Mouse (Mus musculus): ENCODE data around the gene Sacm1l. TPM values are rescaled to one million over a fixed set of nuclear protein-coding genes. Genes with fewer than 3 reads are reported as not detected.

Sacm1l gene
- polyA plus RNA-seq, 1 experiment from 2014 or later: 51.2 TPM

DNA sequence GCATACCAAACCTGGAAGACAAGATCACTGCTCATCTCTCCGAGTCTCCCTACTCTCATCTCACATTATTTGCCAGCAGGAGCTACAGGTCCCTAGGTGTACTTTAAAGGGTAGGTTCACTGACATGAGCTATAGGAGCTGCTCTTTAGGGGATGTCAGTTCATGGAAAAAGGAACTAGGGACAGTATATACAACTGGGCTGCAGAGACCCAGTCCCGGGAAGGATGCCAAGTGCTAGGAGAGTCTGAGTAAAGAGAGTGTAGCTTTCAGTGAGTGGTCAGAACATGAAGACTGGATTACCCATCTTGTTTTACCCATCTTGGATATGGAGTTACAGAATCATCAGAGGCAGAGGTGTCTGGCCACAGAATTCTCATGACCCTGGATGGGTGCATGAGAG, 67.8 kb downstream of the Sacm1l start:
- no peak overlapping the region for H3K4me3 ChIP-seq
- peaks cover 9% of the 10 kb centered on the region for H3K36me3 ChIP-seq
- no peak overlapping the region for H3K9ac ChIP-seq
- no peak overlapping the region for H3K27ac ChIP-seq (replicated peaks)
- no peak overlapping the region for H3K4me2 ChIP-seq
- no peaks in the 10 kb centered on the region for H3K9me3 ChIP-seq
- ATAC-seq (ENCODE audit: low FRiP score, low read depth): 0 out of 2 replicates have a peak, but pooled peaks have one; percentile 6
- H3K27me3 ChIP-seq: no peaks in the 10 kb centered on the region
- WGBS: 96% methylated on average over 2 of the region's 2 CpGs
- H3K4me1 ChIP-seq (replicated peaks): no peaks in the 10 kb centered on the region

DNA sequence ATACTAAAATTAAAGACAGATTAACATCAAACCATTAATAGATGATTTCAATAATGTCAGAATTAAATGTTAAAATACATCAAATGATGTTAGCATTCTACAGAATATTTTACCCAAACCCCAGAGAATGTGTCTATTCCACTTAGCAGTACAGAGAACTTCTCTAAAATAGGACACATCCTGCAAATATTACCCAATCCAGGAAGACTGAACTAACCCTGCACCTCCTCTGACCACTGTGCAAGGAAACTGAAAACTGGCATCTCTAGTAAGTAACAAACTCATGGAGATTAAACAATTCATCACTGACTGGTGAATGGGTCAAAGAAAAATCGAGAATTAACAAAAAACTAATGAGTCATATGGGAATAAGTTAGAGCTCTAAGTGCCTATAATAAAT, 72.0 kb downstream of the Sacm1l start:
- Histone ChIP-seq H3K9ac (no peak overlapping the region), H3K9me3 (no peaks in the 10 kb centered on the region), H3K36me3 (no peaks in the 10 kb centered on the region), H3K4me3 (no peak overlapping the region), H3K27me3 (no peaks in the 10 kb centered on the region), H3K4me2 (no peak overlapping the region), H3K4me1 (replicated peaks) (no peaks in the 10 kb centered on the region), H3K27ac (replicated peaks) (no peak overlapping the region)
- WGBS: 88% methylated on average over 1 of the region's 1 CpGs
- ATAC-seq (ENCODE audit: low FRiP score, low read depth): no peak

DNA sequence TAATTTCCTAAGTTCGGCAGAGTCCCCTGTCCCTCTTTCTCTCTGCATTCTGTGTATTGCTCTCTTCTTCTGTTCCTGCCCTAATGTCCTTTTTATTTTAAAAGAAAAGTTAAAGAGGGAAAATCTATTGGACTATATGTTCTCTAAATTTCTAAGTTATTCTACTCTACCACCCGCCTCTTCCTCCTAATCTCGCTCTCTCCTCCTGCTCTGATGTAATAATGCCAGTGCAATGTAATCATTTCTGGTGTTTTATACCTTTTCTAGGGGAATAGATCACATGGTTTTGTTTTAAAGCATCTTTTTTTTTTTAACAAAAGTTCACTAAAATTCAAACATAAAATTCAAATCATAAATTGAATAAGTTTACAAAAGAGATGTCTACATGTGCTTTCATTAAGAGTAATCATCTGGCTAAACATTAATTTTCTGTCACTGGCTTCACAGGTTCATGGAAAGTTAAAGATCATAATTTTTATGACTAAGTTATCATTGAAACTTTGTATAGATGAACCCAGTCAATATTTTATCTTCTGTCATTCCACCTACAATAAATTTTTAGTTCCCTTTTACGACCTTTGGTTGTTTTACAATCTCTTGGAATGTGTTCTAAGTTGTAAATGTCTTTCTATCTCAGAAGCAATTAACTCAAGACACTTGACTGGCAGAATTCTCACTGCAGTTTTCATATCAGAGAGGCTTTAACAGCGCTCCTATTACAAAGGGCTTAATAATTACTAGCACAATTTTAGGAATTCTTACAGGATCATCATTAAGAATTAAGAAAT, 90.9 kb downstream of the Sacm1l start:
- H3K4me1 ChIP-seq (replicated peaks): no peaks in the 10 kb centered on the region

DNA sequence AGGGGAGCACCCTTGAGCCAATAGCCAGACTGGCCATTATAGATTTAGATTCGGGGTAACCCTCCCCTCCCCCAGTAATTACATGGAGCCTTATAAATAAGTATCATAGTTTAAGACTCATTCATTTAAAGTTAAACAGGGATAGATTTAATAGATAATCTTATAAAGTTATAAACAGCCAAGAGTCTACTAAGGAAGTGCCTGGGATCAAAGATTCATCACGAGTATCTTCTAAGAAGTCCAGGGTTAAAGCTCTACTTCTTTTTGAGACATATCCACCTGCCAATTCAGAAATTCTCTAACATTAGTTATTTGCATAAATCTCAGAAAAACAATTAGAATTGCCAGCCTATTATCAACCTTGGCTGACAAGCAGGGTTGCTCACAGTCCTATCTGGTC, 95.2 kb downstream of the Sacm1l start:
- 97% methylated on average over 2 of the region's 2 CpGs for WGBS

More for the DNA sequence above, 90.9 kb downstream of the Sacm1l start:
- Histone ChIP-seq H3K4me3 (no peak overlapping the region), H3K4me2 (no peak overlapping the region), H3K27me3 (no peaks in the 10 kb centered on the region), H3K9ac (no peak overlapping the region), H3K27ac (replicated peaks) (no peak overlapping the region), H3K9me3 (no peaks in the 10 kb centered on the region), H3K36me3 (no peaks in the 10 kb centered on the region)
- ATAC-seq (ENCODE audit: low FRiP score, low read depth): no peak
- 90% methylated on average over 5 of the region's 5 CpGs for WGBS

DNA sequence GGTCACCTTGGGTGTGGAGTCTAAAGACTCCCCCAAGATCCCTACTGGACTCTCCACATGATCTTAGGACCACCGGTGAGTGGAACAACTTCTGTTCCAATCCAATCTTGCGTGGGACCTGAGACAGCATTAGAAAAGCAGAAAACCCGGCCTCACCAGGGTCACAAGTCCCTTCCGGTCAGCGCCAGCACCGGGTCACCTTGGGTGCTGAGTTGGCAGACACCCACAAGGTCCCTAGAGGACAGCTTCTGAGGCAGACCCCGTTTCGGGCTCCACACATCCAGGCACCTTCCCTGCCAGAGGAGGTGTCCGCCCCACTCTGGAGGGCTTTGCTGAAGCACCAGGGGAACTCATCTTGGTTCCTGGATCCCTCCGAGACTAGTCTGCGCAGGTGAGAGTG, 96.3 kb downstream of the Sacm1l start:
- Histone ChIP-seq H3K36me3 (no peaks in the 10 kb centered on the region), H3K4me3 (no peak overlapping the region), H3K4me1 (replicated peaks) (no peaks in the 10 kb centered on the region), H3K9me3 (no peaks in the 10 kb centered on the region), H3K4me2 (no peak overlapping the region), H3K27ac (replicated peaks) (no peak overlapping the region), H3K27me3 (no peaks in the 10 kb centered on the region), H3K9ac (no peak overlapping the region)
- no peak for ATAC-seq (ENCODE audit: low FRiP score, low read depth)
- 93% methylated on average over 11 of the region's 11 CpGs for WGBS

More for the DNA sequence above, 95.2 kb downstream of the Sacm1l start:
- Histone ChIP-seq H3K4me3 (no peak overlapping the region), H3K36me3 (no peaks in the 10 kb centered on the region), H3K4me1 (replicated peaks) (no peaks in the 10 kb centered on the region), H3K27me3 (no peaks in the 10 kb centered on the region), H3K4me2 (no peak overlapping the region), H3K9me3 (no peaks in the 10 kb centered on the region), H3K9ac (no peak overlapping the region), H3K27ac (replicated peaks) (no peak overlapping the region)
- ATAC-seq (ENCODE audit: low FRiP score, low read depth): no peak

DNA sequence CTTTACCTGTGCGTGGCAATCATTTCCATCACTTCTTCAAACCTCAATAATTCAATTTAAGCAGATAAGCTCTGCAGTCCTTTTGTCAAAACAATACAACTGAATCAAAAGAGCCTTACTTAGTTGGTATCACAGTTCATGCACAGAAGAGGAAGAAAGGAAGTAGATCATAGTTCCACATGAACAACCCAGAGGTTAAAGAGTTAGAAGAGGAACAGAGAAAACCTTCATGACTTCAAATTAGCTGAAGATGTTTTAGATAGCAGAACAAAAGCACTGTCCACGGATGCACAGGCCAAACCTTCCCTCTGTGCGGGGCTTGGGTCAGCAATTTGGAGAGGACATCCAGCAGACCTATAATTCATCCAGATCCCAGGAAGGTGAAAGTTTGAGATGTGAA, 102.1 kb downstream of the Sacm1l start:
- H3K4me1 ChIP-seq (replicated peaks): no peaks in the 10 kb centered on the region
- no peak overlapping the region for H3K27ac ChIP-seq (replicated peaks)
- 81% methylated on average over 3 of the region's 3 CpGs for WGBS
- no peak for ATAC-seq (ENCODE audit: low FRiP score, low read depth)
- H3K4me2 ChIP-seq: no peak overlapping the region
- H3K9ac ChIP-seq: no peak overlapping the region
- H3K9me3 ChIP-seq: no peaks in the 10 kb centered on the region
- H3K36me3 ChIP-seq: no peaks in the 10 kb centered on the region
- H3K4me3 ChIP-seq: no peak overlapping the region
- H3K27me3 ChIP-seq: no peaks in the 10 kb centered on the region

DNA sequence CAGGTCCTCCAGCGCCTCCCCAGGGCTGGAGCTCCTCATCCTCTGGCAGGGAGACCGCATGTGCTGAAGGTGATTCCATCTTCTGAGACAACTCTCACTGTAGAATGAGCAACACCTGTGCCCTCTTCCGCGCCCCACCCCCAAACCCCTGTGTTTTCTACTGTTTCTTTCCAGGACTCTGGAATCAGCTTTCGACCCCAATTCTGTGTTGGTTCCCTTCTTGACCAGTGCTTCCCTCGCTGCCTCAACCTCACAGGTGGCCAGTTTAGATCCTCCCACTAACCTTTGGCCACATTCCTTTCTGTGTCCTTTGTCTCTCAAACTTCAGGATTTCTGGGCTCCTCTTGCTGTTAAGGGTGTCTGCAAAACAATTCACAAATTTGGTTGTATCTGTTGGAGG, 102.7 kb downstream of the Sacm1l start, which contains the start of gene Slc6a20b:
TSS of gene Slc6a20b (minus strand) at position 285 of the 400 bp plus-strand sequence.
- Histone ChIP-seq H3K36me3 (no peaks in the 10 kb centered on the region), H3K4me3 (no peak within 1 kb of the TSS), H3K9ac (no peak within 1 kb of the TSS), H3K27ac (replicated peaks) (no peak within 1 kb of the TSS), H3K4me1 (replicated peaks) (no peaks in the 10 kb centered on the region), H3K27me3 (no peaks in the 10 kb centered on the region), H3K9me3 (no peaks in the 10 kb centered on the region), H3K4me2 (no peak within 1 kb of the TSS)
- 90% methylated on average over 6 of the region's 6 CpGs for WGBS
- ATAC-seq (ENCODE audit: low FRiP score, low read depth): no peak

DNA sequence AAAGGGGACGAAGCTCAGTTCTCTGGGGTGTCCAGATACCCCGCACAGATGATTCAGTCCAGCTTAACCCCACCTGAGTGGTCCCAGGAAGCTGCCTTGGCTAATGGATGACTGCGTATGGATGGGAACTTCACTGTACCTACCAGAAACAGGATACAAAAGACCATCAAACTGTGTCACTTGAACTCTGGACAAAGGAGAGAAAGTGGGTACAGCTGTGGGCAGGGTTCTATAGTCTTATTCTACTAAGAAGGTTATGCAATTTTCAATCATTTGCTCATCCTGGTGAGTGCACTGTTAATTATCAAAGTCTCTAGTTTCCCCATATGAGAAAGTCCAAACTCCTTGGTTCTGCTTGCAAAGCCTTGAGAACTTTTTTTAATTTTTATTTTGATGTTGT, 103.4 kb downstream of the Sacm1l start:
- no peak for ATAC-seq (ENCODE audit: low FRiP score, low read depth)
- WGBS: 87% methylated on average over 3 of the region's 3 CpGs

DNA sequence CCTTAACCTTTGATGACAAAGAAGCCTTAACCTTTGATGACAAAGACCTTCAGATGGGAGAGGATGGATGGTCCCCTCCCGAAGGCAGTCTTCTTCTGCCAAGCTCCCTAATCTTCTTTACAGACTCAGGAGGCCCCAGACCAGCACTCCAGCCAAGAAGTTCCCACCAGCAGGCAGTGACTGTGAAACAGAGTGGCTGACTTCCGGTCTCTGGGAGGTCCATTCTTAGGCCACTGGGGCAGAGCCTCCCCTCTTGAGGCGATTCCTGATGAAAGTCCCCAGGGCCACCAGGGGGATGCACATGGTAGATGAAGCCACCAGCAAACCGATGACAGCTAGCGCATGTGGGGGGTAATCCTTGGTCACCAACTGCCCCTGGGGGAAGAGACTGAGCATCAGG, 107.2 kb downstream of the Sacm1l start:
- WGBS: 70% methylated on average over 5 of the region's 5 CpGs
- no peak for ATAC-seq (ENCODE audit: low FRiP score, low read depth)

More for the DNA sequence above, 103.4 kb downstream of the Sacm1l start:
- Histone ChIP-seq H3K9me3 (no peaks in the 10 kb centered on the region), H3K4me1 (replicated peaks) (no peaks in the 10 kb centered on the region), H3K27me3 (no peaks in the 10 kb centered on the region), H3K4me3 (no peak overlapping the region), H3K4me2 (no peak overlapping the region), H3K27ac (replicated peaks) (no peak overlapping the region), H3K36me3 (no peaks in the 10 kb centered on the region), H3K9ac (no peak overlapping the region)

DNA sequence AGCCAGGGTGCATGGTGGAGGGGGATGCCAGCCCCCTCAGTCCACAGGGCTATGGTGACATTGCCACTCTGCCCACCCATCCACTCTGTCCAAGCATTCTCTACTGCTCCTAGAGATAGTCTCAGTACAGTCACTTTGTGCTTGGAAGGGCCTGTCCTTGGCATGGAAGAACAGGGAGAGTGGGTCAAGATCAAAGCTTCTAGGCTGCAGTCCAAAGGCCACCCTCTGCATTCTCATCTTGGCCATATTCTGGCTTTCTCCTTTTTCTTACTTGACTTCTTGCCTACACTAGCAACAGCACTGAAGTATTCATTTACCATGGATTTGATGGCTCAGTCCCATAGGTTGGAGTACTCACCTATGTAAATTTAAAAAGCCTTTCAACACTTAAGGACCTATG, 108.7 kb downstream of the Sacm1l start:
- Histone ChIP-seq H3K4me3 (no peak overlapping the region), H3K27ac (replicated peaks) (no peak overlapping the region), H3K9ac (no peak overlapping the region), H3K36me3 (no peaks in the 10 kb centered on the region), H3K27me3 (no peaks in the 10 kb centered on the region), H3K4me1 (replicated peaks) (no peaks in the 10 kb centered on the region), H3K4me2 (no peak overlapping the region), H3K9me3 (no peaks in the 10 kb centered on the region)
- no peak for ATAC-seq (ENCODE audit: low FRiP score, low read depth)

More for the DNA sequence above, 107.2 kb downstream of the Sacm1l start:
- no peaks in the 10 kb centered on the region for H3K4me1 ChIP-seq (replicated peaks)
- no peak overlapping the region for H3K4me3 ChIP-seq
- H3K9ac ChIP-seq: no peak overlapping the region
- no peak overlapping the region for H3K27ac ChIP-seq (replicated peaks)
- H3K9me3 ChIP-seq: no peaks in the 10 kb centered on the region
- H3K36me3 ChIP-seq: no peaks in the 10 kb centered on the region
- no peak overlapping the region for H3K4me2 ChIP-seq
- no peaks in the 10 kb centered on the region for H3K27me3 ChIP-seq

DNA sequence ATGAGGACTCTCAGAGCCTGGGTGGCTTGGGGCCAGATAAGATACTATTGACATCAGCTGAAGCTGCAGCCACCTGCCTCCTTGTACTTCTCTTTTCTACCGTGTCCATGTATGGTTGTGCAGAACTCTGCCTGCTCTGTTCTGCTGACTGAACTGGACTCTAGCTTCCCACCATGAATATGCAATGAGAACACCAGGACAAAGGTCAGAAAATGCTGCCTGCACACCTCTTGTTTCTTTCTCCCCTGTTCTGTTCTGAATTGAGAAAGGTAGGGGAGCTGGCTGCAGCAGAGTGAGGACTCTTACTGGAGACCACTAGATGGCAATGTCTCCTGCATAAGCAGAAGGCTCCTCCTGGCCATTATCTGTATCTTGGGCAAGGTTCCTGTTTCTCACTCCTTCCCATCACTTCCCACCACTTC, 109.1 kb downstream of the Sacm1l start:
- Histone ChIP-seq H3K27me3 (no peaks in the 10 kb centered on the region), H3K4me2 (no peak overlapping the region), H3K4me3 (no peak overlapping the region), H3K36me3 (no peaks in the 10 kb centered on the region), H3K27ac (replicated peaks) (no peak overlapping the region), H3K4me1 (replicated peaks) (no peaks in the 10 kb centered on the region), H3K9ac (no peak overlapping the region), H3K9me3 (no peaks in the 10 kb centered on the region)
- no peak for ATAC-seq (ENCODE audit: low FRiP score, low read depth)
- 83% methylated on average over 1 of the region's 1 CpGs for WGBS

DNA sequence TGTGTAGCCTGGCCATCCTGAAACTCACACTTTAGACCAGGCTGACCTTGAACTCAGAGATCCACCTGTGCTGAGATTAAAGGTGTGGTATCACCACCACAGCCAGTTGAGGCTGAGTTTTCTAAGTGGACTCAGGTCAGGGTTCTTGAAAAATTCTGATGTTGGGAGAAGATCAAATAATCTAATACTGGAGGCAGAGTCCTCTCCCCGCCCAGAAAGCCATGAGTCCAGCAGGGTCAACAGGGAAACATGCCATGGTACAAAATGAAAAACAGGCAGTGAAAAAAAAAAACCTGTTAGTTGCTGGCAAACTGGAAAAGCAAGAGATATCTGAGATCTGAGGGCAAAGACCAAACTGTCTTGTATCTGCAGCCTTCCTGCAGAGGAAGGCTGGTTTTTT, 110.5 kb downstream of the Sacm1l start:
- H3K27me3 ChIP-seq: no peaks in the 10 kb centered on the region
- no peak overlapping the region for H3K9ac ChIP-seq
- no peaks in the 10 kb centered on the region for H3K4me1 ChIP-seq (replicated peaks)
- WGBS: 76% methylated on average over 1 of the region's 1 CpGs
- H3K27ac ChIP-seq (replicated peaks): no peak overlapping the region
- no peak overlapping the region for H3K4me3 ChIP-seq
- no peak overlapping the region for H3K4me2 ChIP-seq
- H3K36me3 ChIP-seq: no peaks in the 10 kb centered on the region
- H3K9me3 ChIP-seq: no peaks in the 10 kb centered on the region
- no peak for ATAC-seq (ENCODE audit: low FRiP score, low read depth)

All from hindbrain, embryonic 15.5 days (tissue).